Mouse (Mus musculus) forebrain, embryonic 11.5 days (tissue): ENCODE data around the gene Cnot4. TPM values are rescaled to one million over a fixed set of nuclear protein-coding genes. Genes with fewer than 3 reads are reported as not detected.
"Not testable (repeated sequence)": the region's sequence is repeated elsewhere in the genome, so short reads cannot be mapped to it uniquely, and the experiment has no call there.

Experiments
- ATAC-seq: fragments of 200-750 bp; cut with Nextera tagmentation; replicated peaks from 2 replicates; pipeline ENCODE4 v1.8.0; 2017; ENCODE audit warnings: moderate TSS enrichment; ENCODE audit not compliant: low FRiP score
- DNase-seq: peaks from one replicate; pipeline ENCODE4 v3.0.0-alpha.2; 2017; ENCODE audit warnings: low spot score
- H3K27ac ChIP-seq: fragments of 300-500 bp; sonication (generic); 2 replicates; pipeline ENCODE4 v1.5.1; 2014; ENCODE audit warnings: low read depth, low read length
- H3K27me3 ChIP-seq: fragments of 300-500 bp; sonication (generic); 2 replicates; pipeline ENCODE4 v1.6.1; 2014; ENCODE audit warnings: mild to moderate bottlenecking, low read length, mixed read lengths; ENCODE audit not compliant: control insufficient read depth, insufficient read depth
- H3K36me3 ChIP-seq: fragments of 300-500 bp; sonication (generic); 2 replicates; pipeline ENCODE4 v1.6.1; 2014; ENCODE audit warnings: mild to moderate bottlenecking, low read length, moderate library complexity, mixed read lengths; ENCODE audit not compliant: control insufficient read depth, insufficient read depth
- H3K4me1 ChIP-seq: fragments of 300-500 bp; sonication (generic); replicated peaks from 2 replicates; pipeline ENCODE4 v1.6.1; 2014; ENCODE audit warnings: low read length, mixed read lengths; ENCODE audit not compliant: control insufficient read depth, insufficient read depth
- H3K4me2 ChIP-seq: fragments of 300-500 bp; sonication (generic); 2 replicates; pipeline ENCODE4 v1.6.1; 2014; ENCODE audit warnings: low read depth, mild to moderate bottlenecking, low read length, moderate library complexity, mixed read lengths; ENCODE audit not compliant: severe bottlenecking
- H3K4me3 ChIP-seq: fragments of 300-500 bp; sonication (generic); 2 replicates; pipeline ENCODE4 v1.5.1; 2014; ENCODE audit warnings: low read depth, low read length
- H3K9ac ChIP-seq: fragments of 300-500 bp; sonication (generic); 2 replicates; pipeline ENCODE4 v1.6.1; 2014; ENCODE audit warnings: low read length
- H3K9me3 ChIP-seq: fragments of 300-500 bp; sonication (generic); 2 replicates; pipeline ENCODE4 v1.6.1; 2016; ENCODE audit warnings: low read length, mixed read lengths; ENCODE audit not compliant: control insufficient read depth
- WGBS: fragments of 180-500 bp; shearing (Covaris S2); extraction: QIAGEN DNeasy Blood & Tissue Kit; methylation state at CpG from one replicate; pipeline ENCODE4 v1.1.7; 2014; 5-methylcytosine and 5-hydroxymethylcytosine counted together
- polyA plus RNA-seq: library from polyadenylated mRNA; unstranded; fragments of >200 nt; fragmentation: Nextera tagmentation; extraction: Ambion mirVana; gene quantifications from 2 replicates; pipeline ENCODE4 v1.2.1, GENCODE M21; 2014

Gene Cnot4
- polyA plus RNA-seq = 35.8 and 36.1 TPM in 2 replicates

- Histone ChIP-seq H3K4me2 (peak within 1 kb of the TSS; percentile 87), H3K4me1 (peaks cover 1% of the 10 kb centered on the region; the same call in 1 of the 2 replicates), H3K4me3 (peak within 1 kb of the TSS; percentile 79), H3K9me3 (no peaks in the 10 kb centered on the region), H3K27me3 (no peaks in the 10 kb centered on the region), H3K9ac (peak within 1 kb of the TSS; percentile 84), H3K36me3 (no peaks in the 10 kb centered on the region), H3K27ac (peak within 1 kb of the TSS; percentile 59; the same call in 1 of the 2 replicates)
- ATAC-seq (peak; percentile 99), DNase-seq (peak; percentile 100)
- 1% methylated on average over 55 of the region's 55 CpGs for WGBS
These were observed at the start of gene Cnot4 for GRCm38 (mm10) chr6:35133579-35134488. TSS of gene Cnot4 (minus strand) at chr6:35133724.

DNA sequence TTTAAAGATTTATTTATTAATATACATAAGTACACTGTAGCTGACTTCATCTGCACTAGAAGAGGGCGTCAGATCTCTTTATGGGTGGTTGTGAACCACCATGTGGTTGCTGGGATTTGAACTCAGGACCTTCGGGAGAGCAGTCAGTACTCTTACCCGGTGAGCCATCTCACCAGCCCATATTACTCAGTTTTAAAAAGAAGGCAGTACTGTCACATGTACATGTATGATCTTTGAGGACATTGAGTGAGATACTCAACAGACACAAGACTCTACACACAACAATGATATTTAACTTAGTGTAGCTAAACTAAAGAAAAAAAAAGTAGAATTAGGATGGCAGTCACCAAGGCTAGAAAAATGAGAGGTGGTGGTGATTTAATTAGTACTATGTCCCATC, 45.8 kb upstream of the Cnot4 start:
- not testable (repeated sequence) for H3K36me3 ChIP-seq, H3K9ac ChIP-seq, H3K4me3 ChIP-seq, H3K4me2 ChIP-seq, H3K4me1 ChIP-seq, H3K9me3 ChIP-seq, H3K27ac ChIP-seq, H3K27me3 ChIP-seq, DNase-seq, ATAC-seq
- 93% methylated on average over 3 of the region's 3 CpGs for WGBS

DNA sequence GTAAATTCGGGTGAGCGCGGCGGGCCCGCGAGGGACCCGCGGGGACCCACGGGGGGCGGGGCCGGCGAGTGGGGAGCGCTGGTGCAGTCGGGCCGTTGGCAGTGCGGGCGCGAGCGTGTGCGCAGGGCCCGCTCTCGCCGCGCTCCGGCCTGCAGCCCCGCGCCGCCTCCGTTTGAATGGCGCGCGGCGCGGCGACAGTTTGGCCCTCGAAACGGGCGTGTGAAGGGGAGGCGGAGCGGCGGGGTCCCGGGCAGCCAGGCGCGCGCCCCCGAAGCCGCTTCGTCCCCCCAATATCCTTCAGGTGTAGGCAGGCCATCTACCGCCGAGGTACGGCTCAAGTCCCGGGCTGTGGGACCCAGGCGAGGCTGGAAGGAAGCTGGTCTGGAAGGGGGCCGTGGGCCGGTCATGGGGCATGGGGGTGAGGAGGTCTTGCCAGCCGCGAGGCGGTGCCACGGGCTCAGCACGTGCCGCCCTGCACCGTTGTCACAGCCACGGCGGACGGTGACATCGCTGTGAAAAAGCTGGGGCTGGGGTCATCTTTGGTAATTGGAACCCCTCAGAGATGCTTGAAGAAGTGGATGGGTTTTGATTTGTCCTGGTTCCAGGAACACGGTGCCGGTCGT, 44.2 kb upstream of the Cnot4 start:
- peak; percentile 83 for DNase-seq
- under 1% methylated on average over 52 of the region's 69 CpGs for WGBS

DNA sequence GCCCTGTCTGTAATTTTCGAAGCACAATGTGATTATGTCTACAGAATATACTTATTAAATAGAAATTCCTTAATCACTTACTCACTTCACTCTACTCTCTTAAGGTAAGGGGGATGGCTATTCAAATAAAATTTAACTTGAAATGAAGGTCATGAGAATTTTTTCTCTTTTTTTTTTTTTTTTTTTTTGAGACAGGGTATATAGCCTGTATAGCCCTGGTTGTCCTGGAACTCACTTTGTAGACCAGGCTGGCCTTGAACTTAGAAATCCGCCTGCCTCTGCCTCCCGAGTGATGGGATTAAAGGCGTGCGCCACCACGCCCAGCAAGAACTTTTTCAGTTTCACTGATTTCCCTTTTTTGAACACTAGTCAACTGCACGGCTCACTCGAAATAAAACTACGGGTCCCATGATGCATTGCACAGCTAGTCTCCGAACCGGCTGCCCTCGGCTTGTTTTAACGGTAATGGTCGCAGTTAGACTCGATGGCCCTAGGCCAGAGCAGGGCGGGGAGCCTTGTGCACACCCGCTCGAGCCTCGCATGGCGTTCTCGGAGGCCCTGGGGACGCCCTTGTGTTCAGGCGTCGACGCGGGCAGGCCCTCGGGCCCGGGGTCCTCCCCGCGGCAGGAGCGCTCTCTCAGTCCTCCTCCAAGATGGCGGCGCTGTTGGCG, 43.6 kb upstream of the Cnot4 start, which contains the start of gene Nup205:
Gene Nup205 (plus strand): TSS at position 443 of the 671 bp plus-strand sequence.
- peak within 1 kb of the TSS; percentile 81 for H3K4me2 ChIP-seq
- H3K27me3 ChIP-seq = no peaks in the 10 kb centered on the region
- H3K27ac ChIP-seq = peak within 1 kb of the TSS; percentile 91
- 4% methylated on average over 34 of the region's 34 CpGs for WGBS
- peak within 1 kb of the TSS; percentile 92 for H3K9ac ChIP-seq
- H3K4me1 ChIP-seq = no peaks in the 10 kb centered on the region
- no peaks in the 10 kb centered on the region for H3K9me3 ChIP-seq
- ATAC-seq (peak; percentile 89), DNase-seq (peak; percentile 88)
- H3K36me3 ChIP-seq = no peaks in the 10 kb centered on the region
- H3K4me3 ChIP-seq = peak within 1 kb of the TSS; percentile 82

More for the DNA sequence above, 44.2 kb upstream of the Cnot4 start:
- Histone ChIP-seq H3K4me2 (peak overlapping the region; percentile 81), H3K27ac (peak overlapping the region; percentile 91), H3K4me1 (no peaks in the 10 kb centered on the region), H3K9ac (peak overlapping the region; percentile 92), H3K27me3 (no peaks in the 10 kb centered on the region), H3K4me3 (peak overlapping the region; percentile 82), H3K36me3 (no peaks in the 10 kb centered on the region), H3K9me3 (no peaks in the 10 kb centered on the region)
- ATAC-seq = peak; percentile 81

GRCm38 (mm10) chr6:35173181-35173580, 39.7 kb upstream of the Cnot4 start:
- no peak overlapping the region for H3K9ac ChIP-seq
- no peaks in the 10 kb centered on the region for H3K27me3 ChIP-seq
- H3K9me3 ChIP-seq = no peaks in the 10 kb centered on the region
- no peaks in the 10 kb centered on the region for H3K4me1 ChIP-seq
- 88% methylated on average over 4 of the region's 4 CpGs for WGBS
- DNase-seq (no peak), ATAC-seq (no peak)
- no peak overlapping the region for H3K27ac ChIP-seq
- H3K4me2 ChIP-seq = no peak overlapping the region
- H3K4me3 ChIP-seq = no peak overlapping the region
- H3K36me3 ChIP-seq = no peaks in the 10 kb centered on the region

DNA sequence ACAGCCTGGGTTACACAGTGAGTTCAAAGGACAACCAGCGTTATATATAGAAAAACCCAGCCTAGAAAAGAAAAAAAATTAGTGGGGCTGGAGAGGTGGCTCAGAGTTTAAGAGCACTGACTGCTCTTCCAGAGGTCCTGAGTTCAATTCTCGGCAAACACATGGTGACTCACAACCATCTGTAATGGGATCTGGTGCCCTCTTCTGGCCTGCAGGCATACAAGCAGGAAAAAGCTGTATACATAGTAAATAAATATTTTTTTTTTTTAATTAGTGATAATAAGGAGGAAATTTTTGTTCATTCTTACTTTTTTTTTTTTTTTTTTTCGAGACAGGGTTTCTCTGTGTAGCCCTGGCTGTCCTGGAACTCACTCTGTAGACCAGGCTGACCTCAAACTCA, 38.5 kb upstream of the Cnot4 start:
- H3K4me3 ChIP-seq, H3K4me1 ChIP-seq, H3K27me3 ChIP-seq, ATAC-seq, H3K9me3 ChIP-seq, H3K36me3 ChIP-seq, H3K4me2 ChIP-seq, H3K9ac ChIP-seq, DNase-seq, H3K27ac ChIP-seq: not testable (repeated sequence)
- WGBS = 62% methylated on average over 3 of the region's 3 CpGs

- Histone ChIP-seq H3K4me1 (no peaks in the 10 kb centered on the region), H3K27me3 (no peaks in the 10 kb centered on the region), H3K36me3 (no peaks in the 10 kb centered on the region), H3K4me3 (no peak overlapping the region), H3K9me3 (no peaks in the 10 kb centered on the region), H3K9ac (no peak overlapping the region), H3K4me2 (no peak overlapping the region), H3K27ac (no peak overlapping the region)
- ATAC-seq (no peak), DNase-seq (no peak)
- 85% methylated on average over 4 of the region's 4 CpGs for WGBS
These were observed 35.7 kb upstream of the Cnot4 start for GRCm38 (mm10) chr6:35169250-35169649.

DNA sequence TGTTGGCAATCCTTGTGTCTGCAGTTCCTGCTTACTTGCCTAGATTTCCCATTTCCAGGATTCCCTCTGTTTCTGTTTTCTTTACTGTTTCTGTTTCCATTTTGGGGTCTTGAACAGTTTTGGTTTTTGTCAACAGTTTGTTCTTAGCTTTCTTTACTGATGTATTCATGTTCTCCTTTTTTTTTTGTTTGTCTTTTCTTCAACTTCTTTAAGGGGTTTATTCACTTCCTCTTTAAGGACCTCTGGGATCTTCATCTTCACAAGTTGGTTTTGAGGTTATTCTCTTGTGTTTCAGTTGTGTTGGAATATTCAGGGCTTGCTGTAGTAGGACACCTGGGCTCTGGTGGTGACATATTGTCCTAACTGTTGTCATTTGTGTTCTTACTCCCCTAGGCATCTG, 21.0 kb upstream of the Cnot4 start:
- no peak for ATAC-seq

More for the DNA sequence above, 21.0 kb upstream of the Cnot4 start:
- Histone ChIP-seq H3K4me2 (no peak overlapping the region), H3K9ac (no peak overlapping the region), H3K4me1 (no peaks in the 10 kb centered on the region), H3K27me3 (no peaks in the 10 kb centered on the region), H3K36me3 (no peaks in the 10 kb centered on the region), H3K9me3 (no peaks in the 10 kb centered on the region), H3K4me3 (no peak overlapping the region), H3K27ac (no peak overlapping the region)
- DNase-seq = no peak
